Mouse (Mus musculus) bone marrow macrophage, adult 2 months (primary cell): ENCODE data around the gene 0610010F05Rik. TPM values are rescaled to one million over a fixed set of nuclear protein-coding genes. Genes with fewer than 3 reads are reported as not detected.
A peak's percentile ranks its signal among the peaks of the same experiment; 100 is the strongest.
"Not testable (repeated sequence)": the region's sequence is repeated elsewhere in the genome, so short reads cannot be mapped to it uniquely, and the experiment has no call there.

Experiments used
- H3K27ac ChIP-seq: 2 replicates; pipeline ENCODE4 v1.5.1; 2012; ENCODE audit warnings: low read depth, low read length; ENCODE audit not compliant: insufficient read depth
- H3K4me1 ChIP-seq: 2 replicates; pipeline ENCODE4 v1.6.1; 2012; ENCODE audit warnings: low read length; ENCODE audit not compliant: control insufficient read depth, insufficient read depth
- H3K4me3 ChIP-seq: 2 replicates; pipeline ENCODE4 v1.5.1; 2012; ENCODE audit warnings: mild to moderate bottlenecking, low read length, moderate library complexity; ENCODE audit not compliant: insufficient read depth
- CTCF ChIP-seq: IDR thresholded peaks from 2 replicates; pipeline ENCODE4 v1.5.1; 2012; ENCODE audit warnings: low read depth, mild to moderate bottlenecking, low read length, moderate library complexity
- POLR2A ChIP-seq: IDR thresholded peaks from 2 replicates; pipeline ENCODE4 v1.6.1; 2012; ENCODE audit warnings: mild to moderate bottlenecking, low read depth, low read length, borderline replicate concordance
- polyA plus RNA-seq: library from polyadenylated mRNA; stranded (reverse); fragments of >200 nt; gene quantifications from 2 replicates; pipeline ENCODE4 v1.2.4, GENCODE M21; 2012; ENCODE audit not compliant: missing spikeins, insufficient read depth, insufficient read length

Gene 0610010F05Rik
- polyA plus RNA-seq, 1 experiment: 14.9 TPM

DNA sequence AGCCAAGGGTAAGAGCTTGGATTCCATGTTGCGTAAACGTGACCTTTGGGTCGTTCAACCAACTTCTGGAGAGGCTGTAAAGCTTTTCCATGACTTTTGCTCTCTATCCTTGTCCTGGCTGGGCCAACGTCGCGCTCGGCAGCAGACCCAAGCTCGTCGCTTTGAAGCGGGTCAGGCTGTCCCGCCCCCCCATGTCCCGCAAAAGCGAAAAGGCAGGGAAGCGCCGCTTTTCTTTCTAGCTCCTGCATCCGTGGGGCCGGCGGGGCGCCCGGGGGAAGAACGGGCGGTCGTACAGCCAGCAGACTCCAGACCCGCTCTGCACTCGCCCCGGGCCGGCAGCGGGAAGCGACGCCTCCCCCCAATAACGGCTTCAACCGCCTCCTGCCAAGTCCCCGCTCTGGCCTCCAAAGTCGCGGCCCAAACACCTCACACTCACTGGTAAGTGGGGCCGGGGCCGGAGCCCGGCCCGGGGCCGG, 31.9 kb upstream of the 0610010F05Rik start, which contains the start of gene Pus10:
Gene Pus10 (plus strand): TSS at position 364 of the 476 bp plus-strand sequence.
- peak within 1 kb of the TSS; percentile 83 for H3K4me3 ChIP-seq
- peaks cover 8% of the 10 kb centered on the region for H3K4me1 ChIP-seq
- no peak for TF ChIP-seq POLR2A
- no peak for TF ChIP-seq CTCF
- H3K27ac ChIP-seq: peak within 1 kb of the TSS; percentile 90

DNA sequence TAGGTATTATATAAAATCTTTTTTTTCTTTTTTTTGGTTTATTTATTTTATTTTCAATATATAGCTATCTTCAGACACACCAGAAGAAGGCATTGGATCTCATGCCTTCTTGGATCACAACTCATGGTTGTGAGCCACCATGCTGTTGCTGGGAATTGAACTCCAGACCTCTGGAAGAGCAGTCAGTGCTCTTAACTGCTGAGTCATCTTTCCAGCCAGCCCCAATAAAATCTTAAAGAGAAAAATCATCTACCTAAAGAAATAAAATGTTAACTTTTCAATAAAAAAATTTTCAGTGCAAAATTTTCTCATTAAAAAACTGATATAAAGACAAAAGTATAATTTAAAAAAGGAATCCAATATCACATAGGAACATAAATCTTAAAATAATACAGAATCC, 30.8 kb upstream of the 0610010F05Rik start:
- Histone ChIP-seq H3K4me1 (peaks cover 8% of the 10 kb centered on the region), H3K27ac (no peak overlapping the region), H3K4me3 (no peak overlapping the region)
- TF ChIP-seq CTCF (no peak), POLR2A (no peak)

DNA sequence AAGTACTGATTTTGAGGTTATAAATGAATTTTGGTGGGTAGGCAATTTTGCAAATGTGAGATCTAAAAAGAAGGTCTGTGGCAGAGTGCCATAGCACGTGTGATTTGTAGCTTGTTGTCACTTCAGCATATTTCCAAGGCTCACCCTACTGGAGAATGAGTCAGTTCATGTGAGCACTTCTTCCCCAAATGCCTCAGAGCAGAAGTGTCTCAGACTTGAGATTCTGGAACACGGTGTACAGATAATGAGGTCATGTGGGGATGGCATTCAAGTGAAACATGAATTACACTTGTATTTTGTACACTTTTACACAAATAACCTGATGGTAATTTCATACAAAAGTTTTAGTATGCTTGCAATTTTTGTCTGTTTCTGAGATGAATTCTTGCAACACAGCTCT, 24.4 kb upstream of the 0610010F05Rik start:
- Histone ChIP-seq H3K27ac (peak overlapping the region; percentile 60), H3K4me1 (peaks cover 17% of the 10 kb centered on the region), H3K4me3 (no peak overlapping the region)
- TF ChIP-seq POLR2A: no peak
- TF ChIP-seq CTCF: no peak

DNA sequence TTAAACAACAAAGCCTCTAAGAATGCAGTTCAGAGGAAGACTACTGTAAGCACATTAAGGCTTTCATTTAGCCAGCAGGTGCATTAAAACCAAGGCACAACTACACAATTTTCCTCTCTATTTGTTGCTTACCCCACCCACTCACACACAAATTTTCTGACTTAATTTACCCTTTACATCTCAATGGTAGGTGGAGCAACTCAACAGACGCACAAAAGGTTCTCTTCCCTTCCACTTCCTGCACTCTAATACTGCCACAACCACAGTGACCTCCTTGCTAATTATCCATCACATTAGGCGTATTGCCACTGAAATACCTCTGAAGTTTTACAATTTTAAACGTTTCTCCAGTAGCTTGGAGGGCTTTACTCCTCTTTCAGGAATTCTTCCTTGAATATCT, 20.2 kb upstream of the 0610010F05Rik start:
- H3K4me1 ChIP-seq: peaks cover 9% of the 10 kb centered on the region
- no peak for TF ChIP-seq POLR2A
- no peak for TF ChIP-seq CTCF
- no peak overlapping the region for H3K27ac ChIP-seq
- no peak overlapping the region for H3K4me3 ChIP-seq

DNA sequence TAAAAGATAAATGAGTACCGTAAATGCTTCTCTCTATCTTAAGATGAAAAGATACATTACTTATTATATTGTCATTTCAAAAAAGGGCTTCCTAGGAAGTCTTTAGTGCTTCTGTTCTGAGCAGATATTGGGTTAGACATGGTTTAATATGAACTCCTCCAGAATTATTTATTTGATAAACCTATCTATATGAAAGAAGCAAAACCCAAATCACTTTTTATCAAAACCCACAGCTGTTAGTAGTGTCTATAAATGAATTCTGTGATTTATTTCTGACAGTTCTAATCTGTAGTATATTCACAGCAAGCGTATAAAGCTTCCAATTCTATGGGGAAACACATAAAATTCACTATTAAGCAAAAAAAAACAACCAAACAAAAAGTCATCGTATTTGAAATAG, 14.4 kb upstream of the 0610010F05Rik start:
- Histone ChIP-seq H3K27ac (no peak overlapping the region), H3K4me1 (no peaks in the 10 kb centered on the region), H3K4me3 (no peak overlapping the region)
- TF ChIP-seq CTCF (no peak), POLR2A (no peak)

DNA sequence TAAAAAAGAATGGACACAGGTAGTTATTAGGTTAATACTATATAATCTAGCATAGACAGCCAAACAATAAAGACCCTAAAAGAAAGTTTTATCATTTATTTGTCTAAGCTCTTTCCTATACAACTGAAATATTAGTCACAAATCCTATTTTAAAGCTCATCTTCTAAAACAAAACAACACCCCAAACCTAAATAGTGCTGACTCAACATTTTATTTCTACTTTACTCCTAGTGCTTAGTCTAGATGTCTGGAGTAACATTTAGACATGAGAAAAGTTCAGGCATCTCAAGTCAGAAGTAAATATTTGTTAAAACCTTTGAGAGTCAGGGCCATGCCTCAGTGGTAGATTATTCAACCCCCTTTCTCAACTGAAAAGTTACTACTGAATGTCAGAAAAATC, 14.0 kb upstream of the 0610010F05Rik start:
- H3K4me3 ChIP-seq: no peak overlapping the region
- H3K27ac ChIP-seq: no peak overlapping the region
- H3K4me1 ChIP-seq: no peaks in the 10 kb centered on the region
- TF ChIP-seq CTCF (no peak), POLR2A (no peak)

DNA sequence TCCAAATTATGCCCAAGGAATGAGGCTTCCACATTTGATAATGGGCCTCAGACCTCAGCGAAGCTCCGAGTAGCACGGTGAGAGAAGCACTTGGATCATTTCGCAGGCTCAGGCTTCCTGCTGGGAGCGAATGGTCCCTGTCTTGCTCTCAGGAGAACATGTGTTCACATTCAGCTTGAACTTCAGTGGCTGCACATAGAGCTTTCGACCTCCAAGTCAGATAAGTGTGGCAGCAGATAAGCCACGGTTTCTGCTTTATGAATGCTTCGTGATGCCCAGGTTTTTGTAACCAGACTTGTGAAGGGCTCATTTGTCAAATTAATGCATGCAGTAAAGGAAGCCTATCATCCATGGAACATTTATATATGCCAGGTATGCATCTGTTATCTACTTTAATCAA, 1.1 kb upstream of the 0610010F05Rik start:
- no peak for TF ChIP-seq CTCF
- no peak for TF ChIP-seq POLR2A
- no peak overlapping the region for H3K4me3 ChIP-seq
- no peak overlapping the region for H3K27ac ChIP-seq
- 0 out of 2 replicates have a peak, but pooled peaks cover 3% of the 10 kb centered on the region for H3K4me1 ChIP-seq

DNA sequence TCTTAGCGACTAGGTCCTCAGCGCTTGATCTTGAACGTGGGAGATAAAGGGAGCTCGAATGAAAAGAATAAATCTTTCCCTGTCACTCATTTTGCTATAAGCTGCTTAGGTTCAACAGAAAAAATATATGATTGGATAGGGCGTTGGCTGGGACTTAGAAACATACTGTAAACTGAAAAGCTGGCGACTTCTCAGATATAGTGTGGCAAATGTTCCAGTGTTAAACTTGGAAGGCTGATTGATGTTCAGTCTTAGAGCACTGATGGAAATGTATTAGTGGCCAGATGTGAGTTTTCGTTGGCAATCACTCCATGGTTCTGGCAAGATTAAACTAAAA, 408 bp upstream of the 0610010F05Rik start:
- H3K4me3 ChIP-seq: peak overlapping the region; percentile 26
- TF ChIP-seq CTCF: no peak
- no peak for TF ChIP-seq POLR2A
- H3K4me1 ChIP-seq: 0 out of 2 replicates have a peak, but pooled peaks cover 3% of the 10 kb centered on the region
- no peak overlapping the region for H3K27ac ChIP-seq

DNA sequence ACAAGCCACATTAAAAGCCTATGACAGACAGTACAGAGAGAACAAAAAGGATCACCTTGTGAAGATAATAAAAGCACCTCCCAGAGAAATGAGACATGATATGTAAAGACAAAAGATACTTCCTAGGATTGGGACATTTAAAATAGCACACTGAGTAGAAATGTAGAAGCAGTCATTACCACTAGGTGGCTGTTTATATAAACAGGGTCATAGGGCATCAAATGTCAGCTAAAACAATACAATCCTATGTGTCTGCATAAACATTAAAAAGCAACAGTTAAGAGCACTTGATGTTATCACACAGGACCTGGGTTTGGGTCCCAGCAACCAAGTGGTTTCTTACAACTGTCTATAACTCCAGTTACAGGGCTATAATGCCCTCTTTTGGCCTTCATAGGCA, 2.8 kb downstream of the 0610010F05Rik start:
- H3K4me1 ChIP-seq: 0 out of 2 replicates have a peak, but pooled peaks cover 3% of the 10 kb centered on the region
- no peak overlapping the region for H3K27ac ChIP-seq
- TF ChIP-seq POLR2A: no peak
- TF ChIP-seq CTCF: no peak
- H3K4me3 ChIP-seq: no peak overlapping the region

DNA sequence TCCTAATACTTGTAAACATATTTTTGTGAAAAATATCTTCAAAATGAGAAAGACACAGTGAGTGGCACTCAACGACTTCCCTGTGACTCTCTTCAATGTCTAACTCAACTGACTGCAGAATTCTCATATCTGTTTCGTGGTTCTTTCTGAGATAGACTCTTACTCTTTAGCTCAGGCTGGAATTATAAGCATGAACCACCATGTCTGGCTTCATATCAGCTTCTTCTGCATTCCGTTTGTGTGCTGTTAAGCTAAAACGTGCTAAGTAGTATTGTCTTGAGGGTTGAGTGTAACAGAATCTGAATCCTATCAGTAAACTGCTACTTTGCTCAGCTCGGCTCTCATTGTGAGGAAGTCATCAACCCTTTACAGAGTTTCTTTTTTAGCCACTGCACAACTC, 14.4 kb downstream of the 0610010F05Rik start:
- no peak overlapping the region for H3K27ac ChIP-seq
- TF ChIP-seq CTCF: no peak
- no peak for TF ChIP-seq POLR2A
- H3K4me1 ChIP-seq: no peaks in the 10 kb centered on the region
- no peak overlapping the region for H3K4me3 ChIP-seq

DNA sequence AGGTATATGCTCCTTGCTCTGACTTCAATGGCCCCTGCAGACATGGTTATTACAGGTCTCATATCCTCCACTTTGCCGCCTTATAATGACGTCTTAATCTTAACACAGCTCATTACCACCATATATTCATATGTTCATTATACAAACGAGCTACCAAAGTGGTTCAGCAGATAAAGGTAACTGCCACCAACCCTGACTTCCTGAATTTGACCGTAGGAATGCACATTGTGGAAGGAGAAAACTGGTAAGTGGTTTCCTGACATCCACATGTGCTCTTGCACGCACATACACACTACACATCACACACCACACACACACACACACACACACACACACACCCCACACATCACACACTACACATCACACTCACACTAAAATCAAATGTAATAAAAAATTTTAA, 18.9 kb downstream of the 0610010F05Rik start:
- Histone ChIP-seq H3K27ac (no peak overlapping the region), H3K4me1 (no peaks in the 10 kb centered on the region), H3K4me3 (no peak overlapping the region)
- TF ChIP-seq CTCF (no peak), POLR2A (no peak)

DNA sequence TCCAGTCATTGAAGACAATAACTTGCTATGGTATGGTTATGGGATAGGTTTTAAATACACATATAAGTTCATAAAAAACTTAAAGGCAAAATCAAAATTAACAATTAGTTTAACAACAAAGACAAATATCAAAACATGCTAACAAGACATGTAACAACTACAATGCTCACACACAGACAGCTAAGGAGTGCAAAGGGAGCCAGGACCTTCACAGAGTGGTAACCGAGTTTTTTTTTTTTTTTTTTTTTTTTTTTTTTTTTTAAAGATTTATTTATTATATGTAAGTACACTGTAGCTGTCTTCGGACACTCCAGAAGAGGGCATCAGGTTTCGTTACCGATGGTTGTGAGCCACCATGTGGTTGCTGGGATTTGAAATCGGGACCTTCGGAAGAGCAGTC, 26.1 kb downstream of the 0610010F05Rik start:
- H3K27ac ChIP-seq, H3K4me1 ChIP-seq, H3K4me3 ChIP-seq: not testable (repeated sequence)
